Mouse (Mus musculus) stomach, postnatal 0 days (tissue): ENCODE measurements at regions not wholly inside any gene's neighbourhood (a gene's known extent, or its start where the extent isn't known, plus 50 kb on each side); places are given as distances from the start of the nearest gene placed in this dataset.

Experiments used
- CTCF ChIP-seq: IDR thresholded peaks from 2 replicates; pipeline ENCODE4 v1.5.1; 2016; ENCODE audit warnings: antibody characterized with exemption, low read depth, mild to moderate bottlenecking, moderate library complexity
- EP300 ChIP-seq: optimal IDR thresholded peaks from 2 replicates; pipeline ENCODE3; 2016; ENCODE audit warnings: antibody characterized with exemption

DNA sequence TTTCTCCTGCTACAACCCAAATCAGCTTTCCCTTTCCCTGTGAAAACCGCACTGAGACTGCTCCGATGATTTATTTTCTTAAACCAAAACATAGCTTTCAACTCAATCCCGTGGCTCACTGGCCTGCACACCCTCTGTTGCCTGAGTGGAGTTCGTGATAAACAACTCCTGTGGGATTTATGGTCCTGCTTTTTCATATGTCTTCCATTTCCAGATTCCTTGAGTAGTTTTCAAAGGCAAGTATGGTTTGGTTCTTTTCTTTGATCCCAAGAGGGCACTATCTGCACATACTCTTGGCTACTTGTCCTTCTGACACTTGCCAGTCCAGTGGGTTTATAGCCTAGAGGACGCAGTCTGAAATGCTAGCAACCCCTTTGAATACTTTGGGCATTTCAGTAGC, 1042.6 kb downstream of the Robo1 start:
- TF ChIP-seq EP300 (no peak), CTCF (peak; percentile 49; the same call in 1 of the 2 replicates)
